Mouse (Mus musculus) heart, postnatal 0 days (tissue): ENCODE data around the gene Lpxn. TPM values are rescaled to one million over a fixed set of nuclear protein-coding genes. Genes with fewer than 3 reads are reported as not detected.

Experiments used
- ATAC-seq: fragments of 200-750 bp; cut with Nextera tagmentation; 2 replicates; pipeline ENCODE4 v1.8.0; 2017; ENCODE audit warnings: low read depth, moderate number of reproducible peaks, moderate library complexity; ENCODE audit not compliant: insufficient read depth
- DNase-seq: peaks from one replicate; pipeline ENCODE4 v3.0.0-alpha.2; 2016; ENCODE audit warnings: low spot score
- H3K27ac ChIP-seq: fragments of 300-500 bp; sonication (generic); 2 replicates; pipeline ENCODE4 v1.5.1; 2014; ENCODE audit warnings: low read depth, mild to moderate bottlenecking
- H3K27me3 ChIP-seq: fragments of 300-500 bp; sonication (generic); 2 replicates; pipeline ENCODE4 v1.6.1; 2014; ENCODE audit warnings: low read length, mixed read lengths; ENCODE audit not compliant: control insufficient read depth, insufficient read depth
- H3K36me3 ChIP-seq: fragments of 300-500 bp; sonication (generic); replicated peaks from 2 replicates; pipeline ENCODE4 v1.6.1; 2014; ENCODE audit warnings: low read length, mixed read lengths; ENCODE audit not compliant: control insufficient read depth, insufficient read depth
- H3K4me1 ChIP-seq: fragments of 300-500 bp; sonication (generic); 2 replicates; pipeline ENCODE4 v1.6.1; 2014; ENCODE audit warnings: antibody characterized with exemption; ENCODE audit not compliant: control insufficient read depth, insufficient read depth
- H3K4me2 ChIP-seq: fragments of 300-500 bp; sonication (generic); 2 replicates; pipeline ENCODE4 v1.6.1; 2014; ENCODE audit warnings: low read depth, mild to moderate bottlenecking, low read length, moderate library complexity
- H3K4me3 ChIP-seq: fragments of 300-500 bp; sonication (generic); 2 replicates; pipeline ENCODE4 v1.5.1; 2014; ENCODE audit warnings: low read depth, low read length
- H3K9ac ChIP-seq: fragments of 300-500 bp; sonication (generic); replicated peaks from 2 replicates; pipeline ENCODE4 v1.6.1; 2014; ENCODE audit warnings: low read depth, low read length, mixed read lengths
- H3K9me3 ChIP-seq: fragments of 300-500 bp; sonication (generic); replicated peaks from 2 replicates; pipeline ENCODE4 v1.6.1; 2016; ENCODE audit warnings: low read length; ENCODE audit not compliant: control insufficient read depth
- CTCF ChIP-seq: IDR thresholded peaks from 2 replicates; pipeline ENCODE4 v1.5.1; 2016; ENCODE audit warnings: antibody characterized with exemption, control low read depth, low read depth
- EP300 ChIP-seq: IDR thresholded peaks from 2 replicates; pipeline ENCODE4 v1.6.1; 2016; ENCODE audit warnings: antibody characterized with exemption, low read depth
- WGBS: fragments of 180-500 bp; shearing (Covaris S2); extraction: QIAGEN DNeasy Blood & Tissue Kit; methylation state at CpG from one replicate; pipeline ENCODE4 v1.1.7; 2014; 5-methylcytosine and 5-hydroxymethylcytosine counted together
- polyA plus RNA-seq: library from polyadenylated mRNA; unstranded; fragments of >200 nt; fragmentation: Nextera tagmentation; extraction: Ambion mirVana; gene quantifications from 2 replicates; pipeline ENCODE4 v1.2.1, GENCODE M21; 2015
- total RNA-seq: library from RNA; depleted of rRNA; stranded (reverse); fragments of >200 nt; gene quantifications from 2 replicates; pipeline ENCODE4 v1.2.3, GENCODE M21; 2014; ENCODE audit warnings: low replicate concordance

The Lpxn gene
- total and polyA plus RNA-seq, 2 experiments from 2014 or later = 0.89 to 1.3 TPM

DNA sequence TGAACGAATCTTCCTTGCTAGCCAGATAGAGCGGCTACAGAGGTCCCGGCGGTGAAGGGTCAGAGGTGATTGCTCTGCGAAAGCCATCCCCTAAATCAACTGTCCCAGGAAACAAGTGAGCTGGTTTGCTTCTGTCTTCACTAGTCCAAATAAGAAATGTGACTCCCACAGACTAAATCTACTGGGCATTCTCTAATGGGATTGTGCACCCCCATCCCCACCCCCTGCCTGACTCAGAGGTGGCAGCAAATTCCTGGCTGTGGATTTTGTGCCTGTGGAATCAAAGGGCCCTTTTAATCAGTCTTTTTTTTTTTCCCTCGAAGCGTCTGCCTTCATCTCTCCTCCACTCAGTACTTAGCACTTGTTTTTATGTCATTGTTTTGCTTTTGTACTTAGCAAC lies 30.7 kb upstream of the Lpxn start, which contains the start of gene Cntf:
TSS of gene Cntf (minus strand) at position 325 of the 400 bp plus-strand sequence.
- H3K4me1 ChIP-seq = no peaks in the 10 kb centered on the region
- peaks cover 59% of the 10 kb centered on the region for H3K36me3 ChIP-seq
- TF ChIP-seq EP300 = no peak
- no peak for TF ChIP-seq CTCF
- H3K4me2 ChIP-seq = no peak within 1 kb of the TSS
- DNase-seq (no peak), ATAC-seq (no peak)
- WGBS = 68% methylated on average over 7 of the region's 7 CpGs
- no peak within 1 kb of the TSS for H3K27ac ChIP-seq
- no peak within 1 kb of the TSS for H3K4me3 ChIP-seq
- no peaks in the 10 kb centered on the region for H3K9me3 ChIP-seq
- no peak within 1 kb of the TSS for H3K9ac ChIP-seq
- no peaks in the 10 kb centered on the region for H3K27me3 ChIP-seq

DNA sequence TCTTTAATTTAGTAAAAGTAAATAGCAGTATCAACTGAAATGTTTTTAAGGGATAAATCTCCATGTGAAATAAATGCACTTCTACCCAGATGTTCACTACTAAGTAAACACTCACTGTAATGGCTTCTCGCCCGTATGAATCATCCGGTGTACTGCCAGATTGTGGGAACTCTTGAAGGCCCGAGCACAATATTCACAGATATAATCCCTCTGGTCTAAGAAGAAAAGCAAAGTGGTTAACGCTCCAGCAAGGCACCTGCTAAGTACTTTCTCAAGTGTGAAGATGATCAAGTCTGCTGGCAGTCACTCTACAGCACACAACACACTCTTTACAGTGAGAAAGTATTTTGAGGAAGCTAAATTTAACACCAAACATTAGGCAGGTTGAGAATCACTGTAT lies 25.1 kb upstream of the Lpxn start:
- no peak overlapping the region for H3K4me2 ChIP-seq
- no peak overlapping the region for H3K27ac ChIP-seq
- H3K4me3 ChIP-seq = no peak overlapping the region
- H3K9ac ChIP-seq = no peak overlapping the region
- 70% methylated on average over 5 of the region's 5 CpGs for WGBS
- DNase-seq = no peak
- no peak for TF ChIP-seq EP300
- no peak for TF ChIP-seq CTCF
- no peaks in the 10 kb centered on the region for H3K4me1 ChIP-seq
- no peak for ATAC-seq
- no peaks in the 10 kb centered on the region for H3K27me3 ChIP-seq
- H3K9me3 ChIP-seq = no peaks in the 10 kb centered on the region
- H3K36me3 ChIP-seq = peaks cover 54% of the 10 kb centered on the region

DNA sequence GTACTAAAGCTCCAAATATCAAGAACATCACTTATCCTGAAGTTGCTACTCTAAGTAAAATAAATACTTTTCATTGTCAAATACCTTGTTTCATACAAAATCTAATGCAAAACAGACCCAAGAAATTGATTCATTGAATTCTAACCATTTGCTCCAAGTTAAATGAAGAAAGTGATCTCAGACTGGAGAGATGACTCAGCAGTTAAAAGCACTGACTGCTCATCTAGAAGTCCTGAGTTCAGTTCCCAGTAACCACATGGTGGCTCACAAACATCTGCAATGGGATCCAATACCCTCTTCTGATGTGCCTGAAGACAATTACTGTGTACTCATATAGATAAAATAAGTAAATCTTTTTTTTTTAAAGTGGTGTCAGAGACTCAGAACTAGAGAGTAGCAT lies 15.6 kb upstream of the Lpxn start:
- Histone ChIP-seq H3K27me3 (no peaks in the 10 kb centered on the region), H3K4me3 (no peak overlapping the region), H3K36me3 (peaks cover 21% of the 10 kb centered on the region), H3K27ac (no peak overlapping the region), H3K9ac (no peak overlapping the region), H3K9me3 (no peaks in the 10 kb centered on the region), H3K4me1 (no peaks in the 10 kb centered on the region), H3K4me2 (no peak overlapping the region)
- ATAC-seq (no peak), DNase-seq (no peak)
- no peak for TF ChIP-seq EP300
- TF ChIP-seq CTCF = no peak

DNA sequence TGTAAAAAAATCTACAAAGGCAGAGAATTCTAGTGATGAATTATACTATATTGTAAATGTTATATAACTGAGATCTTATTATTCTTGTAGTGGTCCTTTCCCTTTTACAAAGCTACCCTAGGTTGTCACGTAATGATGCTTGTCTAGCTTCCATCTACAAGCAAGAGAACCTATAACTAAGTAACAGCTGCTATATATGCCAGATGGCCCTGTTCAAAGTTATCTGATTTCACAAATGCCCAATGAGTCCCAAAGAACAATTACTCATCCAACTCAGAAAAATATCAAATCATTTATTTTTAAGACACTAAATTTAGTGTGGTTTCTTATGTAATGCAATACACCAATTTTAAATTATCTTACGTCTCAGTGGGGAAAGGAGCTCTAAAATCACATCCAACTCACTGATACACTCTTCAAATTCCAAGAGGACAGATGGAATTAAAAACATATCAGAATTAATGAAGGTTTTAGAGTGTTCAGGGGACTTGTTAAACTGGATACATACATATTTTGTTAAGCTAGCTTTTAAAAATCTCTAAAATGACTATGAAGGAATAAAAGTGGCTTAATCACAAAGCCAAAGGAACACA lies 9.1 kb upstream of the Lpxn start:
- H3K4me3 ChIP-seq = no peak overlapping the region
- 81% methylated on average over 2 of the region's 2 CpGs for WGBS
- H3K36me3 ChIP-seq = no peaks in the 10 kb centered on the region
- peaks cover 7% of the 10 kb centered on the region; the same call in 1 of the 2 replicates for H3K4me1 ChIP-seq
- no peaks in the 10 kb centered on the region for H3K9me3 ChIP-seq
- no peaks in the 10 kb centered on the region for H3K27me3 ChIP-seq
- no peak overlapping the region for H3K4me2 ChIP-seq
- no peak for TF ChIP-seq EP300
- TF ChIP-seq CTCF = no peak
- peak overlapping the region; percentile 9; the same call in 1 of the 2 replicates for H3K27ac ChIP-seq
- no peak for DNase-seq
- no peak overlapping the region for H3K9ac ChIP-seq
- no peak for ATAC-seq

DNA sequence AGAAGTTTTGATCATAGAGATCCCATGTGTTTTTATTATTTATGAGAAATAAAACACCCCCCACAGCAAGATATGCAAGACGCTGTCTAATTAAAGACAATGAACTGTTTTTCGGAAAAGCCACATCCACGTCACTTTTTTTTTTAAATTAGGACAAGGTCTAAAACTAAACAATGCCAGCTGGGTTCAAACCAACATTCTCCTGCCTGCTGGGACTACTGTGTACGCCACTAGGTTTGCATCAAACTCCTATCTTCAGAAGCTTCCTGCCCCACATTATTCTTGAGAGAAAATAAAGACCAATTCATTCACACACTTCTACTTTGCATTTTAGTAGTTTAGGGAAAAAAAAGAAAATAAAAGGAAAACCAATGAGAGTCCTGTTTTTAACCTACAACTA lies 8.3 kb upstream of the Lpxn start:
- no peak for DNase-seq
- TF ChIP-seq EP300 = no peak
- no peak for TF ChIP-seq CTCF

DNA sequence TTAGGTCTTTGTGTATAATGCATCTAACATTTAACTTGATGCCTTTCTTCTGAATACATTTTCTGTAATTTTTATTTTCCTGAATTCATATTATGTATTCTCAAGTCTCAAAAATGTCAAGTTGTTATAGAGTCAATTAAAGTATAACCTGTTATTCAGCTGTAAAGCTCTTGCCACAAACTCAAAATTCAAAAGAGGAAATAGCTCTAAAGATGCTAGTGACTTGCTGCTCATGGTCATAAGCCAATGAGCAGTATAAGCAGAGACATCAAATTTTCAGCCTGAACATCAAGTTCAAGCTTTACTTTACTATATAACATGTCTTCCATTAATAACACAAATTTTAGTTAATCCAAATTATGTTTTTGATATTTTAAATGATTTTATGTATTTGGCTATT lies 3.6 kb upstream of the Lpxn start:
- no peak for DNase-seq
- no peak overlapping the region for H3K4me3 ChIP-seq
- peaks cover 14% of the 10 kb centered on the region for H3K4me1 ChIP-seq
- no peaks in the 10 kb centered on the region for H3K36me3 ChIP-seq
- no peaks in the 10 kb centered on the region for H3K9me3 ChIP-seq
- no peak for ATAC-seq
- no peak overlapping the region for H3K9ac ChIP-seq
- no peaks in the 10 kb centered on the region for H3K27me3 ChIP-seq
- TF ChIP-seq EP300 = no peak
- no peak for TF ChIP-seq CTCF
- H3K4me2 ChIP-seq = no peak overlapping the region
- no peak overlapping the region for H3K27ac ChIP-seq

More for the DNA sequence above, 8.3 kb upstream of the Lpxn start:
- Histone ChIP-seq H3K9me3 (no peaks in the 10 kb centered on the region), H3K4me3 (no peak overlapping the region), H3K9ac (no peak overlapping the region), H3K27me3 (no peaks in the 10 kb centered on the region), H3K4me1 (peaks cover 8% of the 10 kb centered on the region; the same call in 1 of the 2 replicates), H3K4me2 (no peak overlapping the region), H3K27ac (peak overlapping the region; percentile 9; the same call in 1 of the 2 replicates), H3K36me3 (no peaks in the 10 kb centered on the region)
- WGBS = 65% methylated on average over 4 of the region's 4 CpGs
- no peak for ATAC-seq
